Mouse (Mus musculus) embryonic facial prominence, embryonic 13.5 days (tissue): ENCODE data around the gene Ces1h. TPM values are rescaled to one million over a fixed set of nuclear protein-coding genes. Genes with fewer than 3 reads are reported as not detected.

Experiments
- ATAC-seq: fragments of 200-750 bp; cut with Nextera tagmentation; 2 replicates; pipeline ENCODE4 v1.8.0; 2017; ENCODE audit warnings: low read depth; ENCODE audit not compliant: insufficient number of reproducible peaks, insufficient read depth, low FRiP score, low TSS enrichment
- H3K27ac ChIP-seq: fragments of 300-500 bp; sonication (generic); 2 replicates; pipeline ENCODE4 v1.5.1; 2015; ENCODE audit warnings: moderate library complexity, mild to moderate bottlenecking, inconsistent platforms
- H3K27me3 ChIP-seq: fragments of 300-500 bp; sonication (generic); 2 replicates; pipeline ENCODE4 v1.6.1; 2015; ENCODE audit warnings: mild to moderate bottlenecking, inconsistent platforms
- H3K36me3 ChIP-seq: fragments of 300-500 bp; sonication (generic); 2 replicates; pipeline ENCODE4 v1.6.1; 2015; ENCODE audit warnings: mild to moderate bottlenecking, inconsistent platforms
- H3K4me1 ChIP-seq: fragments of 300-500 bp; sonication (generic); 2 replicates; pipeline ENCODE4 v1.6.1; 2015; ENCODE audit warnings: inconsistent platforms
- H3K4me2 ChIP-seq: fragments of 300-500 bp; sonication (generic); 2 replicates; pipeline ENCODE4 v1.6.1; 2015; ENCODE audit warnings: moderate library complexity, mild to moderate bottlenecking, inconsistent platforms
- H3K4me3 ChIP-seq: fragments of 300-500 bp; sonication (generic); 2 replicates; pipeline ENCODE4 v1.5.1; 2015; ENCODE audit warnings: mild to moderate bottlenecking, inconsistent platforms
- H3K9ac ChIP-seq: fragments of 300-500 bp; sonication (generic); 2 replicates; pipeline ENCODE4 v1.6.1; 2015; ENCODE audit warnings: mild to moderate bottlenecking, inconsistent platforms
- H3K9me3 ChIP-seq: fragments of 300-500 bp; sonication (generic); 2 replicates; pipeline ENCODE4 v1.6.1; 2016; ENCODE audit warnings: inconsistent platforms
- WGBS: fragments of 180-500 bp; shearing (Covaris S2); methylation state at CpG from one replicate; pipeline ENCODE4 v1.1.7; 2015; ENCODE audit warnings: mixed read lengths; 5-methylcytosine and 5-hydroxymethylcytosine counted together
- polyA plus RNA-seq: library from polyadenylated mRNA; unstranded; fragments of >200 nt; fragmentation: Nextera tagmentation; extraction: Ambion mirVana; gene quantifications from 2 replicates; pipeline ENCODE4 v1.2.1, GENCODE M21; 2015

The Ces1h gene
- polyA plus RNA-seq, 1 experiment from 2014 or later = not detected

- H3K4me1 ChIP-seq = no peaks in the 10 kb centered on the region
- ATAC-seq = no peak
- H3K4me2 ChIP-seq = no peak overlapping the region
- no peaks in the 10 kb centered on the region for H3K9me3 ChIP-seq
- no peak overlapping the region for H3K4me3 ChIP-seq
- no peaks in the 10 kb centered on the region for H3K36me3 ChIP-seq
- no peak overlapping the region for H3K27ac ChIP-seq
- no peak overlapping the region for H3K9ac ChIP-seq
- no peaks in the 10 kb centered on the region for H3K27me3 ChIP-seq
- 88% methylated on average over 2 of the region's 2 CpGs for WGBS
Measured at GRCm38 (mm10) chr8:93331151-93331550, 48.4 kb downstream of the Ces1h start.

DNA sequence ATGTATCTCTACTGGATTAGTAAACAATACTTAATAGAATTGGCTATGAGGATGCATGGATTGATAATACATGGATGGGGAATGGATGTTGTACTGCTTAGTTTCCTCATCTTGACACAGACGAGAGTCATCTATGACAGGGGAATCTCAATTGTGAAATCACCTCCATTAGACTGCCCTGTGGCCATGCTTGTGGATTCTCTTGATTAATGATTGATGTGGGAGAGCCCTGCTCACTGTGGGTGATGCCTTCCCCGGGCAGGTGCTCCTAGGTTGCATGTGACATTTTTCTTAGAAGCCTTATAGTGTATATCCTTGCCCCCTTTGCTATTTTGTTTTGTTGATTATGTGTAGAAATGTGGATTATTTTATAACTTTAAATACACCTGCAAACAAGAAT, 54.4 kb downstream of the Ces1h start:
- no peaks in the 10 kb centered on the region for H3K9me3 ChIP-seq
- H3K27ac ChIP-seq = no peak overlapping the region
- no peak for ATAC-seq
- no peak overlapping the region for H3K4me2 ChIP-seq
- WGBS = 68% methylated on average over 2 of the region's 2 CpGs
- H3K36me3 ChIP-seq = no peaks in the 10 kb centered on the region
- H3K4me1 ChIP-seq = no peaks in the 10 kb centered on the region
- no peaks in the 10 kb centered on the region for H3K27me3 ChIP-seq
- H3K9ac ChIP-seq = no peak overlapping the region
- H3K4me3 ChIP-seq = no peak overlapping the region

DNA sequence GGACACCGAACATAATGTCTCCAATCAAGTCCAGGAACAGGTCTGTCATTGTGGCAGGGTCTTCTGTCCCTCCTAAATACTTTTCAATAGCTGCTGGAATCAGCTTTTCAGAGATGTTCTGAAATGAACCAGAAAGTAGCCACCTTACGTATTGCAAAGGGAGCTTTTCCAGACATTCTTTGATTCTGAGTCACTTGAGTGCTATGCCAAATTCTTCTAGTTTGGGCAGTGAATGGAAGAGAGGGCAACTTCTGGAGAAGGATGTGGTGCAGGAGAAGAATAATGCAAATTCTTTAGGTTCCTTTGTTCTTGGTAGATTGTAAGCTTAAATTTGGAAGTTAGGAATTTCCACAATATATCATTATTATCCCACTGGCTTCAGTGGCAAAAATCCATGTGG, 62.5 kb downstream of the Ces1h start:
- Histone ChIP-seq H3K36me3 (no peaks in the 10 kb centered on the region), H3K9ac (no peak overlapping the region), H3K4me3 (no peak overlapping the region), H3K4me2 (no peak overlapping the region), H3K4me1 (no peaks in the 10 kb centered on the region), H3K27ac (no peak overlapping the region), H3K27me3 (no peaks in the 10 kb centered on the region), H3K9me3 (no peaks in the 10 kb centered on the region; the same call in 1 of the 2 replicates)
- no peak for ATAC-seq
- WGBS = 84% methylated on average over 2 of the region's 2 CpGs

DNA sequence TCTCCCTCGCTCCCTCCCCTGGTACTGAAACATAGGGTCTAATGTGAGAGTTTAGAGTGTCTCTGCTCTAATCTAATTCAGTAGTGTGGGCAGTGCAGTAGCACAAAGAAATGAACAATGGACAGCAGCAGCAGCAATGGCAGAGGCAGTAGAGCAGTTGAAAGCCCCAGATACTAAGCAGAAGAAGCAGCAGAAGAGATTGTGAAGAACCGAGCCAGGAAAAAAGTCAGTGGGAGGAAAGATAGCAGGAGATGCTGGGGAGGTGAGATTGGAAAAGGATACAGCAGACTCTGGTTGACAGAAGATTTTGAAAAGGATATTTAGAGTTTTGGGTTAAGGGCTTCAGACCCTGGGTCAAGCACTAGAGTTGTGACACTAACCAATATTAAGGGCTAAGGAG, 64.0 kb downstream of the Ces1h start:
- no peaks in the 10 kb centered on the region; the same call in 1 of the 2 replicates for H3K9me3 ChIP-seq
- no peak overlapping the region for H3K4me2 ChIP-seq
- H3K27ac ChIP-seq = no peak overlapping the region
- ATAC-seq = no peak
- H3K4me1 ChIP-seq = no peaks in the 10 kb centered on the region
- H3K9ac ChIP-seq = no peak overlapping the region
- no peaks in the 10 kb centered on the region for H3K27me3 ChIP-seq
- 88% methylated on average over 2 of the region's 2 CpGs for WGBS
- H3K4me3 ChIP-seq = no peak overlapping the region
- H3K36me3 ChIP-seq = no peaks in the 10 kb centered on the region

Other genes starting within 250 kb of the Ces1h start
- gene Ces1c, start 248.4 kb downstream of the Ces1h start, polyA plus RNA-seq = 0.17 TPM in 1 of 2 replicates, not detected in the other
- gene Ces1d, start 181.9 kb downstream of the Ces1h start, polyA plus RNA-seq = 2.4 and 3.2 TPM in 2 replicates
- gene Ces1e, start 150.1 kb downstream of the Ces1h start, polyA plus RNA-seq = not detected in 2 replicates
- not detected in 2 replicates for gene Ces1f, start 100.0 kb downstream of the Ces1h start, polyA plus RNA-seq
- gene Ces1g, start 42.4 kb downstream of the Ces1h start, polyA plus RNA-seq = not detected in 2 replicates
- gene Ces5a, start 156.1 kb upstream of the Ces1h start, polyA plus RNA-seq = not detected in 2 replicates